Mouse (Mus musculus): ENCODE measurements around the gene Tceal8.

DNA sequence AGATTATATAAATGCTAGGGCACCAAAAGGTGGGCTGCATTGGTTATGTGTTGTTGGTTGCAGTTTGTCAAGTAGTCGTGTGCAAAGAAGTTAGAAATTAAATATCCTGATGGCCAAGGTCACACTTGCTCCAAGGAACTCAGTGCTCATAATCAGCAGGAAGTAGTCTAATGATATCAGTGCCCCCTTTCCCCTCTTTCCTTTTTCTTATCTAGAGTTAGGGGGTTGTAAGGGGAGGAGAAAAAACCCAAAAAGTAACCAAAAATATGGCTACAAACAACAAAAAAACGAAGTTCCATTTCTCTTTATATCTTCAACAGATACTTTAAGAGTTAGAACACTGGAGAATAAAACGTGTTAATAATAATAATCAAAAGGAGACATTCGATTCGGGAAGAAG, 30.8 kb downstream of the Tceal8 start:
- TF ChIP-seq POLR2A (IDR thresholded peaks at IDR 0.05; ENCODE audit: borderline replicate concordance, insufficient read depth, low read length): no peak
- TF ChIP-seq CTCF (IDR thresholded peaks at IDR 0.05; ENCODE audit: borderline replicate concordance, insufficient read depth, low read depth, low read length): no peak
